Mouse (Mus musculus): ENCODE measurements around the gene Rpl19.
A peak's percentile ranks its signal among the peaks of the same experiment; 100 is the strongest.

Gene Rpl19

DNA sequence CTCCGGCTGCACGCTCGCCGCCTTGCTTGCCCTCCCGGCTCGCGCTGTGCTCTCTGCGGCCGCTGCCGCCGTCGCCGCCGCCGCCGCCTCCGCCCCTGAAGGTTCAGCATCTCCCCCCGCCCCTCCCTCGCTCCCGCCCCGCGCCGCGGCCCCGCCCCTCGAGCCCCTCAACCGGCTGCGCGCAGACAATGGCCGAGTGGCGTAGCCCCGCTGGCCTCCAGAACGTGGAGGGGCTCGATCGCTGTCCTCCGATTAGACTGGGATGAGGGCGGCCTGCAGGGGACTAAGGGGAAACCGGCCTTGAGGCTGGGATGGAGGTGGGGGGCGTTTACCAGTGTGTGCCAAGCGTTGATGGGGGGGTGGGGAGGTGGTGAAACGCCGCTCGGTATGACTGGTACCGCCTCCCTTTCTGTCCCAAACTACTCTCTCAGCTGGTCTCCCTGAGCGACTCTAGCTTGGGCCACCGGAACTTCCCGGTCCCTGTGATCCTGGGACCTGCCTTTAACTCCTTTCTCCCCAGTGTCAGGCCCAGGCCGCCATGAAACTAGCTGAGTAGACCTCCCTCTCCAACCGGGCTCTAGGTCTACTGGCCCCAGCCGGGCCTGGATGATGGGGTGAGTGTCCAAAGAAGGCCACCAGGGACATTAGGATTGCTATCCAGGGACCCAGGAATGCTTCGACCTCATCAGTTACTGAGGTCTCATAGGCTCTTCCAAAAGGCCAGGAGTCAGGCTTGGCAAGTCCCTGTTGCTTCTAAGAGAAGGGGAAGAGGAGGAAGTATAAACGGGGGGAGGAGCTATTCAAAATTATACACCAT lies 3.7 kb upstream of the Rpl19 start, which contains the start of gene Cacnb1:
TSS of gene Cacnb1 (minus strand) at position 480 of the 817 bp plus-strand sequence.
- DNase-seq (ENCODE audit: low spot score) = peak; percentile 62

DNA sequence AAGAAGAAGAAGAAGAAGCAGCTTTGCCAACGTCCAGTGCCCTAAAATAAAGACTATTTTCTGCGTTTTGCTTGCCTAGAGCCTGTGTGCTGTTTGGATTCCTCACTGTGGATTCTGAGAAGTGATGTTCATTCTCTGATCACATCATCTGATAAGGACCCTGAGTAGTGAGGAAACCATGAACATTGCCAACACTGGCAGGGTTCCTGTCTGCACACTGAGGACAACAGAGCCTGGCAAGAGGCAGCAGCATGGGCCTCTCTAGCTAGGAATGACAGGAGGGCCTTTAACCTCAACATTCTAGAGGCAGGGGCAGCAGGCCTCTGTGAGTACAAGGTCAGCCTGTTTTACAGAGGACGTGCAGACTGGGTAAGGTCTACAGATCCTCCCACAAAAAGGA lies 2.0 kb upstream of the Rpl19 start:
- peak; percentile 73 for DNase-seq (ENCODE audit: low spot score)

DNA sequence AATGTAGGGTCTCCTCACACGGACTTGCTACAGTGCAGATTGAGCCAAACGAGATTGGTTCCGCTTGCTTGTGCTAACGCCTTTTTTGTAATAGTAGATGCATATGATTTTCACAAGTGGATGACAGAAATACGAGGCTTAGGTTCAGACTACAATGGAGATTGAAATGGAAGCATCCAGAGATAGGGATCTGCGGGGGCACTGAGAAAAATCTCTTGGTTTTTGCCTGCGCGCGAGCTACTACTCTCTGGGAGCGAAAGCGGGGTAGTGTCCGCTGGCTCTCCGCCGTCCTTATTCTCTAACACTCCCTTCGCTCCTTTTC lies 301 bp upstream of the Rpl19 start:
- DNase-seq (ENCODE audit: low spot score) = no peak

DNA sequence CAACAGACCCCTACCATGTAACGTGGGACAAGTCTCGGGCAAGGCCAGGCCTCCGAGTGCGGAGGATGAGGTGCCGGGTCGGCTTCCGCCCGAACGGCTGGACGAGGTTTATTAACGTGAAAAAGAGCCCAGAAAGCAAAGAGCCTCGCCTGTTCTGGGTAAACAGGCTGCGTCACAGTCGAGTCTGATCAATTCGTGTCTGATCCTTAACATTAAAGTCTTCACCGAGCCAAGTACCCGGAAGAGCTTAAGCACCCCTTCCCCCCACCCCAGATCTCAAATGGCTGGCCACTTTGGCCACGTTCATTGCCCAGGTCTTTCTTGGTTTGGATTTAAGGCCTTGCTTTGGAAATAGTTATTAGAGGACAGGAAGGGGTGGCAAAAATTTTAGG lies 783 bp downstream of the Rpl19 start:
- DNase-seq (ENCODE audit: low spot score) = peak; percentile 48

DNA sequence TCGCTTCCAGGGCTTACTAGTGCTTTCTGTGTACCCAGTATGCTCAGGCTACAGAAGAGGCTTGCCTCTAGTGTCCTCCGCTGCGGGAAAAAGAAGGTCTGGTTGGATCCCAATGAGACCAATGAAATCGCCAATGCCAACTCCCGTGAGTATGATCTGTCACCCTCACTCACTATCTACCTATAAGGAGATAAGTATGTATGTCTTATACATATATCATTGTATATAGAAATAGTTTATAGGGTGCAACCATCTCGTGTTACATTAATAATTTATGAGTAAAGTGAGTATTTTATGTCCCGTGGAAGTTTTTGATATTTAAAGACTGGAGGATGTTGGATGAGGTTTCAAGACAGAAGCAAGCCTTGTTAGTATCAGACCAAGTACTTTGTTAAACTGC lies 1.3 kb downstream of the Rpl19 start:
- DNase-seq (ENCODE audit: low spot score) = no peak

DNA sequence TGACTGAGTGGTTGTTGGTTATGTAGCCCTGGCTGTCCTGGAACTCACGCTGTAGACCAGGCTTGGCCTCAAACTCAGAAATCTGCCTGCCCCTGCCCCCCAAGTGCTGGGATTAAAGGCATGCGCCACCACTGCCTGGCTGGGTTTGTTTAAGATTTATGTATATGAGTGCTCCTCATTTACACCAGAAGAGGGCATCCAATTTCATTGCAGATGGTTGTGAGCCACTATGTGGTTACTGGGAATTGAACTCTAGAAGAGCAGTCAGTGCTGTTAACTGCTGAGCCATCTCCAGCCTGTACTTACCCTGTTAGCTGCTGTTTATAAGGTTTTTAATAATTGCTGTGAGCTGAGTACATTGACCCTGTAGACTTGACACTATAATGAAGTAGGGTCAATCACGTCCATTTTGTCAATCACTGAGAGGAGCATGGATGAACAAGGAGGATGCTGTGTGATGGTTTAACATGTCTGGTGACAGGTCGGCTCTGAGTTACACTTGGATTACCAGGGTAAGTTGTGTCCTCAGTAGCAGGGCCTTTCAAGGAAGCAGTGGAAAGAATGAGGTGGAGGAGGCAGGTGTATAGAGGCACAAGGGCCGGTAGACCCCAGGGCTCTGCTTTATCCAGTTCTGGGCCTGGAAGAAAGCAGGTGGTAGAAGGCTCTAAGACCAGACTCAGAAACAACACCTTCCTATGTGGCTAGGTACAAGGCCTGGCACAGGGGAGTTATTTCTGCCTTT lies 4.4 kb downstream of the Rpl19 start:
- DNase-seq (ENCODE audit: low spot score) = peak; percentile 35

DNA sequence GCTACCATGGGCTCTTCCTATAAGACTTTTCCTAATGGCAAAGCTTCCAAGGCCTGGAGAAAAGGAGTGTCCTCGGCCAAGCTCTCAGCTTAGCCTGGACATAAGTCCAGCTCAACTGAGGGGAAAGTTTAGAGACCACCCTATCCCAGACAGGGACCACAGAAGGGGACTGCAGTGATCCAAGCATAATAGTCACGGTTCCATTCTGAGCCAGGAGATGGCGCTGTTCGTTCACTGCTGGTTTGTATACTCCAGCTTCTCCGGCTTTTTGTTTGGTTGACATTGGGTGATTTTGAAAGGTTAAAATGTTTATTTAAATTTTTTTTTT lies 4.9 kb downstream of the Rpl19 start:
- peak; percentile 84 for DNase-seq (ENCODE audit: low spot score)

DNA sequence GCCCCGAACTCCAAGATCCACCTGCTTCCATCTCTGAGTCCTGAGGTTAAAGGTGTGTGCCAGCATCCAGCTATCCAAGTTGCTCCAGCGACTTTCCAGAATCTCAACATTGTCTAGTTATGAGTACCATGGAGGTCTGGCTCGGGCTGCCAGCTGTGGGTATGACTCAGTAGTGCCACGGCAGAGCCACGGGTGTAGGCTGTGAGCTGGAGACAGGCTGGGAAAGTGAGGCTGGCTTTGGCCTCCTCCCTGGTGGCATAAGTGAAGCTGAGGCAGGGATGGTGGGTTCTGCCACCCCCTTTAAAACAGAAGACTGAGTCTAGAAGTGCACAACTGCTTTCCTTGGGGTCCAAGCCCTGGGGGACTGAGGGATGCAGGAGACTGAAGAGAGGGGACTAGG lies 7.6 kb downstream of the Rpl19 start:
- DNase-seq (ENCODE audit: low spot score) = no peak

DNA sequence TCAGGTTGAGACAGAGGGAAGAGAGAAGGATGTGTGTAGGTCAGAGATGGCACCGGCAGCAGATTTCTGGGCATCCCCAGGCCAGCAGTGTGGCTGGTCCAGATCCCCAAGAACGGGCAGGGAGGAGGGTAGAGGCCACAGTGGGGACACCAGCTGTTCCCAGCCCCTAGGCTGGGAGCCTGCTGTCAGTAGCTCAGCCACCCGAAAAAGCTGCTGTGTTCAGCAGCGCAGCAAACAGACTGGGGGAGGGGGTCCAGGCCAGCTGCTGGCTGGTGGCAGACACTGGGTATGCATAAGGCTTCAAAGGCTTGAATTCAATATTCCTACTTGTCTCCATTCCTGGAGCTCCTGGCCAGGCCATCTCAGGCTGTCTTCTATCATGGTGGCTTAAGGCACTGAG lies 8.3 kb downstream of the Rpl19 start:
- no peak for DNase-seq (ENCODE audit: low spot score)

DNA sequence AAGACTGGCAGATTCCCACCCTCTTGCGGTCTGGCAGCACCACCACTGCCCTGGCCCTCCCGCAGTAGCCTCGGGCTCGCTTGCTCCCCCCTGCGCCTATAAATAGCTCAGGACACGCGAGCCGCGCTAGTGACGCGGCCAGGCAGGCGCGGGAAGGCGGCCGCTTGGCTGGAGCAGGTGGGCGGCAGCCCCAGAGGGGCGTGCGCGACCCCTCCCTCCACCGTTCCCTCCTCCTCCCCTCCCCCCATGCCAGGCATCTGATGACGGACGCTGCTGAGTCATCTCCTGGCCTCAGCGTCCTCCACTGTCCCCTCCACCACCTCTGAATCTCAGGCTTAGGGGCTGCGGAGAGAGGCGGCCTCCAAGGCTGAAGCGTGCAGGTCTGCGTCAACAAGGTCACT lies 9.5 kb downstream of the Rpl19 start:
- no peak for DNase-seq (ENCODE audit: low spot score)

DNA sequence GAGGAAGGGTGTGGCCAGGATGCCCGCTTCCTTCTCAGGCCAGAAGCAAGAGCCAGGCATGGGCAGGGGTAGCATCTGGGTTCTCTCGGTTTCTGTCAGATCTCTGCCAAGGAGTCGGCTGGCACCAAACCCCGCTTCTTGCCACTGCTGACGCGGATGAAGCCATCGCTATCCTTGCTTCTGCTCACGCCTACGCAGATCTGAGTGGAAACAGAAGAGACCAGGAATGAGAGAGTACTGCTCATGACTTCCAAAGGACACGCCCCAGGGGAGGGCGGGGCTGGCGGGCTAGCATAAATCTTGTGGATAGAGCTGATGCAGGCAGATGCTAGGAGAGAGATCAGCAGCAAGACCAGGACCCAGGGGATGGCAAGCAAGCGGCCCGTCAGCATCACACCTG lies 11.4 kb downstream of the Rpl19 start:
- DNase-seq (ENCODE audit: low spot score) = no peak

DNA sequence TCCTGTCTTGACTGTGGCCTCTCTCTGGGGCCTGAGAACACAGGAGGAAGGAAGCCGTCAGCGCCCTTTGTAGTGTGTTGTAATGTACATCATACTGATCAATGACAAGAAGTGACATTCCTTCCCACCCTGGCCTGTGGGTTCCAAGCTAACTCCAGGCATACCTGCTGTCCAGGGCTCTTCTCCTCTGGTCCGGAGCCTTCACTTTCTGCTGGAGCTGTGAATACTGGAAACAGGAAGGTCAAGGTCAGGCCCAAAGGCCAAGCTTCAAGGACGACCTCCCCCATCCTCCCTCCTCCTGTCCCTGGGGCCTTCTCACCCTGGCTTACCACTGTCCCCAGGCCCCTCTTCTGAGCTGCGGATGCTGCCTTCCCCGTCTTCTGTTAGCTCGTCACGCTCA lies 14.5 kb downstream of the Rpl19 start:
- no peak for DNase-seq (ENCODE audit: low spot score)

DNA sequence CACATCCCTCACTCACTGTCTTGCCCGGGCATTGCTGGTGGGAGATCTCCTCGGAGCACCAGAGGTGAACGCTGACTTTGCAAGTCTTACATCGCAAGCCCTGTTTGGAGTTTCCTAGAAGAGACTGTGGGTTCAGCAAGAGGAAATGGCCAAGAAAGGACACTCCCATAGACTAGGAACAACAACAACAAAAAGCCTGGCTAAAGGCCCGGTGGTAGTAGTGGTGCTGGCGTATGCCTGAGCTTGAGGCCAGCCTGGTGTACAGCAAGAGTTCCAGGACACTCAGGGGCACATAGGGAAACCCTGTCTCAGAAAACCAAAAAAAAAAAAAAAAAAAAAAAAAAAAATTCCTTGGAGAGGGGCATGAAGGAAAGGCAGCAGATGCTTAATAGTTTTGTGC lies 16.2 kb downstream of the Rpl19 start:
- DNase-seq (ENCODE audit: low spot score) = peak; percentile 79

DNA sequence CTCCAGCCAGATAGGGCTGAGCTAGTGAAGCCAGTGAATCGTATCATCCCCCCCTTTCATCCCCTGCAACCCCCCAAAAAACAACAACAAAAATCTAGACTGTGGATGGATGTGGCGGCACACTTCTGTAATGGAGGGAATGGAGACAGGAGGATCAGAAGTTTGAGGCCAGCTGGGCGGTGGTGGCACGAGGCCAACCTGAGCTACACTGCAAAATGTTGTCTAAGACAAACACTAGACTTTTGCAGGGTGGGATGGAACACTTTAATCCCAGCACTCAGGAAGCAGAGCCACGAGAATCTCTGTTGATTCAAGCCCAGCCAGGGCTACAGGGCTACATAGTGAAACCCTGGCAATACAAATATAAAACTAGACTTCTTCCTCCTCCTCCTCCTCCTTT lies 17.6 kb downstream of the Rpl19 start:
- DNase-seq (ENCODE audit: low spot score) = no peak

DNA sequence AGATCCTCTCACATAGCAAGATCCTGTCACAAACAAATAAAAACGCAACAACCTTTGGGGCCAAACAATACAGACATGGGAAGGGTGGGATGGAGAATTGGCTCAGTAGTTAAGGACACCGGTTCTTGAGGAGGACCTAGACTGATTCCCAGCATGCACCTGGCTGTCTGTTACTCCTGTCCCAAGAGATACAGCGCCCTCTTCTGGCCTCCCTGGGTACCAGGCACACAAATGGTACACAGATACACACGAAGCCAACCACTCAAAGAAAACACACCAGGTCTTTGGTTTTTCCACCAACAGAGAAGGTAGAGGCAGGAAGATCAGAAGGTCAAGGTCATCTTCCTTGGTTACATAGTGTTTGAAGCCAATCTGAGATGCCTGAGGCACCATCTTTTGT lies 19.1 kb downstream of the Rpl19 start:
- DNase-seq (ENCODE audit: low spot score) = no peak

DNA sequence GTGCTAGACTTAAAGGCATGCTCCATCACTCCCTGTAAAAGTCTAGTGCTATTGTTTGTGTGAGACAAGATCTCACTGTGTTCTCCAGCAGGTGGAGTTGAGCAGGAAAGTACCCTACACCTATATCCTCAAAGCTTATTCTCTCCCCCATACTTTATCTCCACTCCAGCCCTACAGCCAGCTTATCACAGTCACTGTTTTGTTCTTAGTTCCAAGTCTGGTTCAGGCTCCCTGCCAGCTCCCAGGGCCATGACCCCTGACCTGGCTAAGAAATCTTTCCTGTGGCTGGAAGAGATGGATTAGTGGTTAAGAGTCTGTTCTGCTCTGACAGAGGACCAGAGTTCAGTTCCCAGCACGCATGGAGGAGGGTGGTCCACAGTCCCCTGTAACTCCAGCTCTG lies 20.0 kb downstream of the Rpl19 start:
- DNase-seq (ENCODE audit: low spot score) = peak; percentile 56

DNA sequence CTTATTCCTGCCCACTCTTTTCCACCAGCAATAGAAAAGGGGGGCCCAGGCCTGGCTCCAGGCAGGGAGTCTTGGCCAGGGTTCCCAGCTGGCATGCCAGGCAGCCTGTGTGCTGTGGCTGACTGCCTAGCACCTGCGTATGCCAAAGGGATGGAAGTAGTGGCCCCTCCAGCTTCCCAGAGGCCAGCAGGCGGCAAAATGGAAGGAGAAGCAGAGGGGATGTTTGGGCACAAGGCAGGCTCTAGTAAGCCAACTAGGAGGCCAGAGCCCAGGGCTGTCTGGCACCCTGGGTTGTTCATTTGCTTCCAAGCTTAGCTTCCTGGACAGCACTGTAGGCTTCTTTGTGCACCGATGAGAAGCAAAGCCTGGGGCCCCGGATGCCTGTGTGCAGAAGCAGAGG lies 21.2 kb downstream of the Rpl19 start:
- no peak for DNase-seq (ENCODE audit: low spot score)

DNA sequence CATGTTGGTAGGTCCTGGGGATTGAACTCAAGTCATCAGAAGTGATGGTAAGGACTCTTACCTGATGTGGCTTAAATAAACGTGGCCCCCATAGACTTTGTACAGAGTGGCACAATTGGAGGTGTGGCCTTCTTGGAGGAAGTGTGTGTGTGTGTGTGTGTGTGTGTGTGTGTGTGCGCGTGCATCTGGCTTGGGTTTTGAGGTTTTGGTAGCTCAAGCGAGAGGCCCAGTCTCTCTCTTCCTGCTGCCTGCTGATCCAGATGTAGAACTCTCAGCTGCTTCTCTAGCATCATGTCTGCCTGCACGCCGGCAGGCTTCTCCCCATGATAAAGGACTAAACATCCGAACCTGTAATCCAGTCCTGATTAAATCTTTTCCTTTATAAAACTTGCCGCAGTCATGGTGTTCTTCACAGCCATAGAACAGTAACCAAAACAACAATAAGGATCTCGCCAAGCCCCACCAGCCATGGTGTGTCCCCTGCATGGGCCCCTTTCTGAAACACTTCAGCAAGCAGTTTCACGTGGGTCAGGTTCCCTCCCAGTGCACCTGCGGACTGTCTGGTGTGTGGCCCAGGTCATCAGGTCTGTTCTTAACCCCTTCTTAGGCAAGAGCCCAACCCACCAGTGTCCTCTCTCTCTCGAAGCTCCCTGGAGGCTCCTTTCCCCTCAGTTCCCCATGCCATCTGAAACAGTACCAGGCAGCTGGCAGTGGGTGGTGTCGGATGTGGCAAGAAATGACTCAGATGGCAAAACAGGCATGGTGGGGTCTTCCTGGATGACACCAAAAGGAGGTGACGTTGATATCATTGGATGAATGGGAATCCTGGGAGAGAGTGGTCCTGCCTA lies 23.4 kb downstream of the Rpl19 start:
- no peak for DNase-seq (ENCODE audit: low spot score)

DNA sequence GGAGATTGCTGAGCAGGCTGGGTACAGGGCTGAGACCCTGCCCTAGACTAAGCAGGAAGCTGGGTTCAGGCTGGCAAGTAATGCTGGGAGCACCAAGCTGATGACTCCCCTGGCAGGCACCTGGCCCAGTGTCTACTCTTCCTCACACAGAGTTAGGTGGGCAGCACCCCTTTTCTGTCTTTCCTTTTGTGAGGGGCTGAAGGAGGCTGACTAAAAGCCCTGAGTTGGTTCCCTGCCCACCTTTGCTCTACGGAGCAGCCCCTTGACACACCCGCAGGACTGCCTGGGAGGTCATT lies 24.0 kb downstream of the Rpl19 start:
- no peak for DNase-seq (ENCODE audit: low spot score)

DNA sequence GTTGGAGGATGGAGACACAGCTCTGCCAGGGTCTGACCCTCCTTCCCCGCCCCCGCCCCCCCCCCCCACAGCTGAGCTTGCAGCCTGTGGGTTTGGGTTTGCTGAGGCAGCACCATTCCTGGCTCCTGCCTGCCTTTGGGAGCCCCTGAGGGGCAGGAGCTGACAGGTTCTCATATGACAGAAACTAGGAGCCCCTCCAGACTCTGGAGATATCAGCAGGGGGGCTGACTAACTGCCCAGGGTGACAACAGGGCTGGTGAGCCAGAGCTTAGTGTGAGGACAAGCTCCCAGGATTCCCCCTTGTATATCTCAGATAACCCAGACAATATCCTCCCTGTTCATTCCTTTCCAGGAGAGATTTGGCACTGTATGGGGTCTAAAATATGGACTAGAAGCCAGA lies 24.4 kb downstream of the Rpl19 start:
- DNase-seq (ENCODE audit: low spot score) = no peak

DNA sequence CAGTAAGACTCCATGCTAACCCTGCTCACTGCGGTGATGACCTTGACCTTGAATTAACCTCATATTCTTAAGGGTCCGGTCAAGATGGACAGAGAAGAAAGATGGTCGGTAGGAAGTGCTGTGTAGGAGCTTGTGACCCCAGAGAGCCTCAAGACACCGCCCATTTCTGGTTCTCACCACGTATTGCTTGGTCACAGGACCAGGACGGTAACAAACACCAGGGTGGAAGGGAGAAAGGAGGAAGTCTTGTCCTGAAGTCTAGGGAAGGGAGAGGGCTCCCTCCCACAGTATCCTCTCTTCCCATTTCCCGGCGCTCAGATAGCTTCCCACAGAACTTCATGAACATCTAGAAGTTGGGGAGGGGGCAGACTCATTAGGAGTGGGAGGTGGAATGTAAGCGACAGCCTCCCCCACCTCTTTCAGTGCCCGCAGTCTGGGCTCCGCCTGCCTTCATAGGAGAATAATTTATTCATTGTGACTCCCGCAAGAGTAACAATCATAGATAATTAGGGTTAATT lies 25.2 kb downstream of the Rpl19 start:
- no peak for DNase-seq (ENCODE audit: low spot score)

DNA sequence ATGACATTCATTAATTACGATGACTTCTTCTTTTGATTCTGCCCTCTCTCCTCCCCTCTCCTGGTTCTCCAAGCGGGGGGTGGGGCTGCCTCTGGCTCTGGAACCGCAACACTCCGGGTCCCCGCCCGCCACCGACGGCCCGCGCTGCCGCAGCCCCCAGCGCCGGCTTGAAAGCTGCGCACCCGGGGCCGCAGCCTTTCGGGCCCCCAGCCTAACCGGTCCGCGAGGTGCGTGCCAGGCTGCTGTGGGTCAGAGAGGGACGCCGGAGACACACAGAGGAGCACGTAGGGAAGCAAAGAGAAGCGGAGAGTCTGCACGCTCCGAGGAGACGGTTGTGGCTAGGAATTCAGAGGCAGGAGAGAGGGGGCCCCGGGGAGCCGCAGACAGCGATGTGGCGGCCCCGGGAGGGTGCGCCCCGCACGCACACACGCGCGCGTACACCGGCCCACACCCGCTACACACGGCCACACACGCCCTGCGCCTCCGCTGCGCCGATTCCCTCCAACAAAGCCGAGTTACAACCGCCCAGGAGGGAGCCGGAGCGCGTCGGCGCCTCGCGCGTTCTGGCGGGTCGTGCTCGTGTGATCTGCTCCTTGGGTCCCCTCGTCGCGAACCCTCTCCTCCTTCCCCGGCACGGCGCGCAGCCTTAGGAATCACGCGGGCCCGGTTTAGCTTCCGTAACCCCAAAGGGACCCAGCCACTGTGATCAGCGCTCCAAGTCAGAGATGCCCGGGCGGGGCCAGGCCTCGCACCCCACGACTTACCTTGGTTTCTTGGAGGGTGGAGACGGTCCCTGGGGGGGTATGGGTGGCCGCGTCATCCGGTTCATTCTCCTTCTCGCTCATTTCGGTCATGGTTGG lies 25.8 kb downstream of the Rpl19 start:
- no peak for DNase-seq (ENCODE audit: low spot score)
